Mouse (Mus musculus) ZHBTc4 (cell line): ENCODE measurements at regions not wholly inside any gene's neighbourhood (a gene's known extent, or its start where the extent isn't known, plus 50 kb on each side); places are given as distances from the start of the nearest gene placed in this dataset.

Experiments used
- DNase-seq: peaks from one replicate; pipeline ENCODE4 v3.0.0-alpha.2; 2011; ENCODE audit warnings: low read depth, low spot score

GRCm38 (mm10) chr9:122437464-122437863 is 86.1 kb downstream of the Abhd5 start:
- DNase-seq, result no peak

GRCm38 (mm10) chr9:122446387-122447105 is 95.1 kb downstream of the Abhd5 start:
- no peak for DNase-seq

GRCm38 (mm10) chr9:122447568-122447967 is 96.2 kb downstream of the Abhd5 start:
- no peak for DNase-seq

- no peak for DNase-seq
Measured at GRCm38 (mm10) chr9:122448342-122448741, 96.9 kb downstream of the Abhd5 start.

GRCm38 (mm10) chr9:122450524-122450923 is 99.1 kb downstream of the Abhd5 start:
- no peak for DNase-seq

- no peak for DNase-seq
Measured at GRCm38 (mm10) chr9:122455301-122455700, 103.9 kb downstream of the Abhd5 start.

- no peak for DNase-seq
Measured at GRCm38 (mm10) chr9:122455779-122456178, 104.4 kb downstream of the Abhd5 start.

GRCm38 (mm10) chr9:122459491-122459890 is 108.1 kb downstream of the Abhd5 start:
- DNase-seq, result no peak

- DNase-seq, result peak; percentile 35
Measured at GRCm38 (mm10) chr9:122471539-122471938, 120.1 kb downstream of the Abhd5 start.

GRCm38 (mm10) chr9:122476356-122476755 is 124.9 kb downstream of the Abhd5 start:
- DNase-seq, result peak; percentile 72

GRCm38 (mm10) chr9:122487001-122487400 is 135.6 kb downstream of the Abhd5 start:
- DNase-seq, result no peak

- DNase-seq, result no peak
Measured at GRCm38 (mm10) chr9:122494691-122495090, 143.3 kb downstream of the Abhd5 start.

- no peak for DNase-seq
Measured at GRCm38 (mm10) chr9:122496482-122496985, 145.1 kb downstream of the Abhd5 start.

- no peak for DNase-seq
Measured at GRCm38 (mm10) chr9:122501864-122502341, 150.5 kb downstream of the Abhd5 start.

GRCm38 (mm10) chr9:122521569-122521968 is 170.2 kb downstream of the Abhd5 start:
- DNase-seq, result no peak

- peak; percentile 64 for DNase-seq
Measured at GRCm38 (mm10) chr9:122525621-122526055, 174.2 kb downstream of the Abhd5 start.

GRCm38 (mm10) chr9:122528267-122528666 is 176.9 kb downstream of the Abhd5 start:
- DNase-seq, result no peak

- peak; percentile 73 for DNase-seq
Measured at GRCm38 (mm10) chr9:122529721-122530120, 178.3 kb downstream of the Abhd5 start.

- DNase-seq, result no peak
Measured at GRCm38 (mm10) chr9:122531806-122532205, 180.4 kb downstream of the Abhd5 start.

- no peak for DNase-seq
Measured at GRCm38 (mm10) chr9:122534121-122534814, 182.9 kb downstream of the Abhd5 start.

- no peak for DNase-seq
Measured at GRCm38 (mm10) chr9:122534965-122535364, 183.6 kb downstream of the Abhd5 start.

- DNase-seq, result peak; percentile 13
Measured at GRCm38 (mm10) chr9:122540091-122540490, 188.7 kb downstream of the Abhd5 start.

GRCm38 (mm10) chr9:122556051-122556450 is 191.1 kb upstream of the Topaz1 start:
- DNase-seq, result no peak
